Mouse (Mus musculus) T-helper 2 cell (primary cell): ENCODE results near the gene Ormdl3.

Experiments used
- in situ Hi-C: fragments of 300-600 bp; cut with MboI, MseI; formaldehyde crosslinking; loops from one replicate; pipeline ENCODE4 v1.15.1; 2025; ENCODE audit warnings: high pct_unique_total_duplicates

The Ormdl3 gene

GRCm38 (mm10) chr11:98589306-98589705 lies 2.1 kb upstream of the Ormdl3 start:
- in situ Hi-C loops, result loop anchor here (5.0 to 10.0 kb wide), 2 partner anchors 37 to 45 kb away; partner anchors contain the start of gene Zpbp2

GRCm38 (mm10) chr11:98588833-98589281 lies 1.7 kb upstream of the Ormdl3 start:
- in situ Hi-C loops, result loop anchor here (5.0 to 10.0 kb wide), 2 partner anchors 37 to 46 kb away; partner anchors contain the start of gene Zpbp2

GRCm38 (mm10) chr11:98587684-98588546 lies 747 bp upstream of the Ormdl3 start:
- in situ Hi-C loops, result loop anchor here (5.0 to 10.0 kb wide), 2 partner anchors 36 to 47 kb away; partner anchors contain the start of gene Zpbp2

- in situ Hi-C loops, result loop anchor here (5.0 to 10.0 kb wide), 2 partner anchors 34 to 49 kb away; partner anchors contain the start of gene Zpbp2
Measured at GRCm38 (mm10) chr11:98586087-98586891, 879 bp downstream of the Ormdl3 start.

- in situ Hi-C loops, result loop anchor here (5.0 to 10.0 kb wide), 2 partner anchors 32 to 50 kb away; partner anchors contain the start of gene Zpbp2
Measured at GRCm38 (mm10) chr11:98584629-98585177, 2.5 kb downstream of the Ormdl3 start.

GRCm38 (mm10) chr11:98584146-98584545 lies 3.0 kb downstream of the Ormdl3 start:
- in situ Hi-C loops, result loop anchor here (10.0 kb wide), 1 partner anchor 51 kb away; no protein-coding TSS in a partner anchor

GRCm38 (mm10) chr11:98583571-98583970 lies 3.6 kb downstream of the Ormdl3 start:
- in situ Hi-C loops, result loop anchor here (10.0 kb wide), 1 partner anchor 51 kb away; no protein-coding TSS in a partner anchor

GRCm38 (mm10) chr11:98583265-98583552 lies 4.0 kb downstream of the Ormdl3 start:
- in situ Hi-C loops, result loop anchor here (10.0 kb wide), 1 partner anchor 52 kb away; no protein-coding TSS in a partner anchor

GRCm38 (mm10) chr11:98582551-98583264 lies 4.5 kb downstream of the Ormdl3 start:
- in situ Hi-C loops, result loop anchor here (10.0 kb wide), 1 partner anchor 52 kb away; no protein-coding TSS in a partner anchor

- in situ Hi-C loops, result loop anchor here (10.0 kb wide), 1 partner anchor 53 kb away; no protein-coding TSS in a partner anchor
Measured at GRCm38 (mm10) chr11:98582030-98582388, 5.2 kb downstream of the Ormdl3 start.

- in situ Hi-C loops, result loop anchor here (10.0 kb wide), 1 partner anchor 53 kb away; no protein-coding TSS in a partner anchor
Measured at GRCm38 (mm10) chr11:98581286-98582029, 5.7 kb downstream of the Ormdl3 start.

GRCm38 (mm10) chr11:98580301-98581121 lies 6.7 kb downstream of the Ormdl3 start:
- in situ Hi-C loops, result loop anchor here (10.0 kb wide), 1 partner anchor 54 kb away; no protein-coding TSS in a partner anchor

GRCm38 (mm10) chr11:98577776-98578175 lies 9.4 kb downstream of the Ormdl3 start:
- in situ Hi-C loops, result no loop called here

GRCm38 (mm10) chr11:98569461-98569860 lies 17.7 kb downstream of the Ormdl3 start:
- in situ Hi-C loops, result no loop called here

- in situ Hi-C loops, result no loop called here
Measured at GRCm38 (mm10) chr11:98568326-98568725, 18.8 kb downstream of the Ormdl3 start.

- in situ Hi-C loops, result no loop called here
Measured at GRCm38 (mm10) chr11:98563921-98564414, 23.2 kb downstream of the Ormdl3 start.

GRCm38 (mm10) chr11:98563025-98563424 lies 24.1 kb downstream of the Ormdl3 start:
- in situ Hi-C loops, result no loop called here

- in situ Hi-C loops, result no loop called here
Measured at GRCm38 (mm10) chr11:98560942-98561341, 26.2 kb downstream of the Ormdl3 start.
